ENCODE assay signal across 8 mouse cellular contexts in the genomic region with DNA sequence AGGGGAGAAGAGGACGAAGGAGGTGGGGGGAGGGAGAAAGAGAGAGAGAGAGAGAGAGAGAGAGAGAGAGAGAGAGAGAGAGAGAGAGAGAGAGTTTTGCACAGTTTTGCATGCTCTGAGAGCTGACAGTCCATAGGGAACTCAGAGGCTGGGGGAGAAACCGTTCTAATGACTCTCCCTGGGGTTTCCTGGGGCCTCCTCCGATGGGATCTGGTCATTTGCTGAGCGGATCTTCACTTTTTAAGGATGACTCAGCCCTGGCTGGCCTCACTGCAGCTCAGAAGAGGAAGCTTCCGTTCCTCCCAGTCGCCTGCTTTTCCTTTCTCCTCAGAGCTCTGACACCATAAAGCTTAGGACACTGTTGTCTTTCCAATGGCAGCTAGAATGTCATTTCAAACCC.
DNase-seq lines count a peak whose midpoint lies in the region; ATAC-seq and TF ChIP-seq lines count a peak whose summit lies in the region.

No protein-coding gene starts in this region.

- no peak for TF ChIP-seq CTCF in midbrain, postnatal 0 days (IDR thresholded peaks at IDR 0.05)

- no peak for DNase-seq in midbrain, postnatal 0 days (ENCODE audit: low spot score)
- peak; percentile 53 for DNase-seq in brain, adult 2 months (ENCODE audit: low read depth, low spot score)
- no peak for DNase-seq in layer of hippocampus, adult 11-12 months (ENCODE audit: low spot score)
- DNase-seq in left cerebral cortex, adult 8-10 months (ENCODE audit: low spot score in 2 of 2), result no peak
- DNase-seq in cerebellum, postnatal 10 days, result no peak

- no peak overlapping the region for H3K4me3 ChIP-seq in midbrain, embryonic 12.5 days
- H3K4me3 ChIP-seq in midbrain, postnatal 0 days (ENCODE audit: low read depth, low read length), result no peak overlapping the region
- H3K4me3 ChIP-seq in heart, embryonic 16.5 days (ENCODE audit: low read length), result no peak overlapping the region

- no peak for ATAC-seq in midbrain, embryonic 12.5 days (ENCODE audit: low FRiP score, low read depth)
- no peak for ATAC-seq in midbrain, postnatal 0 days (ENCODE audit: low FRiP score)
- peak; percentile 45; the same call in 1 of the 2 replicates for ATAC-seq in heart, embryonic 16.5 days (replicated peaks; ENCODE audit: extremely low read depth, insufficient read depth, low FRiP score)
- ATAC-seq in megakaryocyte, adult 5-6 weeks (ENCODE audit: poor library complexity, severe bottlenecking), result peak; percentile 83

- no peaks in the 10 kb centered on the region; the same call in 1 of the 2 replicates for H3K27me3 ChIP-seq in midbrain, embryonic 12.5 days
- no peaks in the 10 kb centered on the region for H3K27me3 ChIP-seq in midbrain, postnatal 0 days (ENCODE audit: insufficient read depth, low read length)
- H3K27me3 ChIP-seq in heart, embryonic 16.5 days (ENCODE audit: control insufficient read depth, insufficient read depth, low read length), result no peaks in the 10 kb centered on the region

- peak overlapping the region; percentile 28; the same call in 1 of the 2 replicates for H3K9ac ChIP-seq in midbrain, embryonic 12.5 days (replicated peaks)
- H3K9ac ChIP-seq in midbrain, postnatal 0 days (replicated peaks; ENCODE audit: low read length, poor library complexity, severe bottlenecking), result no peak overlapping the region
- H3K9ac ChIP-seq in heart, embryonic 16.5 days (ENCODE audit: low read length), result no peak overlapping the region

- 6% methylated on average over 5 of the region's 6 CpGs for WGBS in midbrain, embryonic 12.5 days
- WGBS in midbrain, postnatal 0 days, result 19% methylated on average over 5 of the region's 6 CpGs
- WGBS in heart, embryonic 16.5 days, result 18% methylated on average over 5 of the region's 6 CpGs

- no peaks in the 10 kb centered on the region for H3K36me3 ChIP-seq in midbrain, embryonic 12.5 days
- H3K36me3 ChIP-seq in midbrain, postnatal 0 days (ENCODE audit: insufficient read depth, low read length), result no peaks in the 10 kb centered on the region
- no peaks in the 10 kb centered on the region for H3K36me3 ChIP-seq in heart, embryonic 16.5 days (ENCODE audit: control insufficient read depth, insufficient read depth)

- peaks cover 27% of the 10 kb centered on the region for H3K4me1 ChIP-seq in midbrain, embryonic 12.5 days
- no peaks in the 10 kb centered on the region for H3K4me1 ChIP-seq in midbrain, postnatal 0 days (ENCODE audit: insufficient read depth, low read length)
- H3K4me1 ChIP-seq in heart, embryonic 16.5 days (ENCODE audit: control insufficient read depth, insufficient read depth, low read length), result peaks cover 14% of the 10 kb centered on the region

- H3K27ac ChIP-seq in midbrain, embryonic 12.5 days (replicated peaks), result no peak overlapping the region
- H3K27ac ChIP-seq in midbrain, postnatal 0 days (ENCODE audit: low read depth, low read length), result no peak overlapping the region
- H3K27ac ChIP-seq in heart, embryonic 16.5 days (ENCODE audit: low read length), result no peak overlapping the region

- H3K9me3 ChIP-seq in midbrain, embryonic 12.5 days, result no peaks in the 10 kb centered on the region
- no peaks in the 10 kb centered on the region for H3K9me3 ChIP-seq in midbrain, postnatal 0 days (ENCODE audit: low read length)
- no peaks in the 10 kb centered on the region for H3K9me3 ChIP-seq in heart, embryonic 16.5 days (replicated peaks; ENCODE audit: control insufficient read depth, low read length)

- H3K4me2 ChIP-seq in midbrain, embryonic 12.5 days (replicated peaks), result peak overlapping the region; percentile 15; the same call in 1 of the 2 replicates
- no peak overlapping the region for H3K4me2 ChIP-seq in midbrain, postnatal 0 days (ENCODE audit: low read depth, low read length, poor library complexity, severe bottlenecking)
- no peak overlapping the region; the same call in 1 of the 2 replicates for H3K4me2 ChIP-seq in heart, embryonic 16.5 days (ENCODE audit: low read depth, low read length)

Comparison
In these comparisons a context has a peak if more than half of its experiments do, and no peak if none do; other contexts are left out.
1. ATAC-seq: peak in heart, embryonic 16.5 days (single experiment) and megakaryocyte, adult 5-6 weeks (single experiment); none in midbrain, embryonic 12.5 days (single experiment) and midbrain, postnatal 0 days (single experiment).